In genomic region chr7:130741099-130741498, GRCm38 (mm10) we compare ENCODE assay signal across 22 mouse cellular contexts. TPM values are rescaled to one million over a fixed set of nuclear protein-coding genes. Genes with fewer than 3 reads are reported as not detected.
A peak's percentile ranks its signal among the peaks of the same experiment; 100 is the strongest.
DNase-seq lines count a peak whose midpoint lies in the region; ATAC-seq and TF ChIP-seq lines count a peak whose summit lies in the region.
"Had no signal": no experiment of that assay in that cellular context is flagged by ENCODE, and none has a peak within 500 bp of the region (broad histone marks: within the 10 kb centered on the region; RNA-seq: fewer than 3 reads in every experiment).

No protein-coding gene starts in this region.

- DNase-seq in heart, adult 2 months, result no peak
- DNase-seq in heart, postnatal 36 days, result no peak
- no peak for DNase-seq in liver, embryonic 14.5 days (ENCODE audit: low read depth in 3 of 3, low spot score in 3 of 3)
- no peak for DNase-seq in liver, embryonic 11.5 days (ENCODE audit: low spot score)
- peak; percentile 19 for DNase-seq in A20 (ENCODE audit: low read depth, low spot score)
- DNase-seq in brain, embryonic 14.5 days (ENCODE audit: low read depth), result no peak
- DNase-seq in thymus, postnatal 36 days, result no peak
- DNase-seq: adrenal gland, adult 8-10 months; B cell, adult 2 months; cerebellum, postnatal 10 days; heart, postnatal 4 days; kidney, adult 2 months; kidney, postnatal 14 days; liver, embryonic 13.5 days; right cerebral cortex, adult 18-20 months; thymus, postnatal 14 days had no signal

- no peaks in the 10 kb centered on the region for H3K79me2 ChIP-seq in heart, adult 2 months (replicated peaks; ENCODE audit: control insufficient read depth, insufficient read depth, low read length)

- WGBS in heart, adult 2 months, result 80% methylated on average over 4 of the region's 4 CpGs
- 62% methylated on average over 4 of the region's 4 CpGs for WGBS in liver, embryonic 14.5 days (ENCODE audit: insufficient replicate concordance)
- 81% methylated on average over 4 of the region's 4 CpGs for WGBS in liver, embryonic 11.5 days

- H3K9me3 ChIP-seq in liver, embryonic 14.5 days (ENCODE audit: control insufficient read depth, low read length), result no peaks in the 10 kb centered on the region
- no peaks in the 10 kb centered on the region for H3K9me3 ChIP-seq in liver, embryonic 11.5 days (ENCODE audit: control insufficient read depth, low read length)
- H3K9me3 ChIP-seq: embryonic facial prominence, embryonic 15.5 days; heart, embryonic 13.5 days; liver, embryonic 13.5 days; megakaryocyte, embryonic 14.5 days had no signal

- no peaks in the 10 kb centered on the region for H3K4me1 ChIP-seq in heart, adult 2 months (ENCODE audit: control insufficient read depth, insufficient read depth, low read length)
- no peaks in the 10 kb centered on the region for H3K4me1 ChIP-seq in liver, embryonic 14.5 days (replicated peaks; ENCODE audit: control insufficient read depth in 2 of 2, insufficient read depth in 2 of 2, low read length in 1 of 2)
- no peaks in the 10 kb centered on the region for H3K4me1 ChIP-seq in liver, embryonic 11.5 days (replicated peaks; ENCODE audit: control insufficient read depth, insufficient read depth, low read length)
- H3K4me1 ChIP-seq: embryonic facial prominence, embryonic 15.5 days; liver, embryonic 13.5 days; megakaryocyte, embryonic 14.5 days had no signal

- H3K27ac ChIP-seq in heart, adult 2 months, result no peak overlapping the region
- H3K27ac ChIP-seq in liver, embryonic 14.5 days, result no peak overlapping the region
- H3K27ac ChIP-seq in liver, embryonic 11.5 days (ENCODE audit: low read depth, low read length), result no peak overlapping the region
- H3K27ac ChIP-seq: embryonic facial prominence, embryonic 15.5 days; heart, embryonic 13.5 days; liver, embryonic 13.5 days had no signal

- no peak for ATAC-seq in liver, embryonic 14.5 days (ENCODE audit: insufficient read depth)
- ATAC-seq in liver, embryonic 11.5 days (replicated peaks; ENCODE audit: low FRiP score), result no peak
- ATAC-seq: hindbrain, embryonic 16.5 days had no signal

- no peaks in the 10 kb centered on the region for H3K27me3 ChIP-seq in heart, adult 2 months (ENCODE audit: control insufficient read depth, insufficient read depth, low read length)
- no peaks in the 10 kb centered on the region for H3K27me3 ChIP-seq in liver, embryonic 14.5 days (ENCODE audit: control insufficient read depth, insufficient read depth, low read length)
- no peaks in the 10 kb centered on the region for H3K27me3 ChIP-seq in liver, embryonic 11.5 days (replicated peaks; ENCODE audit: control insufficient read depth, insufficient read depth, low read length)
- H3K27me3 ChIP-seq: embryonic facial prominence, embryonic 15.5 days; heart, embryonic 13.5 days; liver, embryonic 13.5 days had no signal

- H3K9ac ChIP-seq in heart, adult 2 months (ENCODE audit: low read depth, low read length), result no peak overlapping the region
- H3K9ac ChIP-seq in liver, embryonic 14.5 days (replicated peaks), result no peak overlapping the region
- no peak overlapping the region for H3K9ac ChIP-seq in liver, embryonic 11.5 days (ENCODE audit: low read depth, low read length)
- H3K9ac ChIP-seq: embryonic facial prominence, embryonic 15.5 days; heart, embryonic 13.5 days; liver, embryonic 13.5 days had no signal

- no peak overlapping the region for H3K4me3 ChIP-seq in heart, adult 2 months
- no peak overlapping the region for H3K4me3 ChIP-seq in liver, embryonic 14.5 days (ENCODE audit: insufficient read depth in 1 of 2, low read depth in 2 of 2, low read length in 2 of 2)
- no peak overlapping the region for H3K4me3 ChIP-seq in liver, embryonic 11.5 days (ENCODE audit: low read depth, low read length)
- H3K4me3 ChIP-seq: embryonic facial prominence, embryonic 15.5 days; heart, embryonic 13.5 days; liver, embryonic 13.5 days; megakaryocyte, embryonic 14.5 days had no signal

- intact Hi-C loops in heart, adult 2 months (cut with DNase I), result no loop called here
- intact Hi-C loops in heart, postnatal 36 days (cut with DNase I), result no loop called here

- no peak for TF ChIP-seq EP300 in heart, adult 2 months (IDR thresholded peaks at IDR 0.05; ENCODE audit: insufficient read depth, low read depth, low read length)
- TF ChIP-seq EP300 in liver, embryonic 14.5 days (IDR thresholded peaks at IDR 0.05; ENCODE audit: low read depth), result no peak

- peaks cover 8% of the 10 kb centered on the region for H3K36me3 ChIP-seq in heart, adult 2 months (ENCODE audit: control insufficient read depth, insufficient read depth, low read length)
- H3K36me3 ChIP-seq in liver, embryonic 14.5 days (replicated peaks; ENCODE audit: control insufficient read depth, insufficient read depth, low read depth), result no peaks in the 10 kb centered on the region
- peaks cover 12% of the 10 kb centered on the region for H3K36me3 ChIP-seq in liver, embryonic 11.5 days (ENCODE audit: control insufficient read depth, insufficient read depth, low read length)

- H3K4me2 ChIP-seq in liver, embryonic 14.5 days (ENCODE audit: low read depth), result no peak overlapping the region
- H3K4me2 ChIP-seq in liver, embryonic 11.5 days, result no peak overlapping the region
- H3K4me2 ChIP-seq: embryonic facial prominence, embryonic 15.5 days; heart, embryonic 13.5 days; liver, embryonic 13.5 days had no signal

- peak; percentile 52 for TF ChIP-seq CTCF in heart, adult 2 months (IDR thresholded peaks at IDR 0.05)
- peak; percentile 7; the same call in 1 of the 2 replicates for TF ChIP-seq CTCF in liver, embryonic 14.5 days (IDR thresholded peaks at IDR 0.05; ENCODE audit: low read depth)
- peak; percentile 32; the same call in 1 of the 2 replicates for TF ChIP-seq CTCF in brain, embryonic 14.5 days (IDR thresholded peaks at IDR 0.05; ENCODE audit: borderline replicate concordance, extremely low read depth, insufficient read depth, insufficient read length)

- no peak for TF ChIP-seq POLR2A in heart, adult 2 months (IDR thresholded peaks at IDR 0.05; ENCODE audit: insufficient read depth, low read depth, low read length)
- TF ChIP-seq POLR2A in brain, embryonic 14.5 days (IDR thresholded peaks at IDR 0.05; ENCODE audit: borderline replicate concordance, extremely low read depth, insufficient read depth, insufficient read length, poor library complexity, severe bottlenecking), result no peak

RNA-seq across cellular contexts. Expression of gene Btbd16, which starts 32.8 kb away (rescaled TPM):
- not detected for total RNA-seq in heart, adult 2 months (2021)
- 0.18 and 0.20 TPM in 2 replicates for polyA plus RNA-seq in heart, adult 2 months (2012; rRNA removed)
- not detected for total RNA-seq in heart, postnatal 36 days (2021)
- 0.02 TPM in 1 of 2 replicates, not detected in the other for polyA plus RNA-seq in liver, embryonic 14.5 days (2012; rRNA removed)
- 0.05 TPM in 1 of 2 replicates, not detected in the other for polyA plus RNA-seq in liver, embryonic 14.5 days (2014; fragmentation: Nextera tagmentation; extraction: Ambion mirVana)
- not detected in 2 replicates for polyA plus RNA-seq in liver, embryonic 11.5 days (2014; fragmentation: Nextera tagmentation; extraction: Ambion mirVana)
- not detected in 2 replicates for polyA plus RNA-seq in brain, embryonic 14.5 days (2012; rRNA removed)
- total RNA-seq: gastrocnemius, adult 18-20 months had no signal
- polyA plus RNA-seq: embryonic facial prominence, embryonic 15.5 days; hindbrain, embryonic 16.5 days; limb, embryonic 11.5 days; liver, embryonic 13.5 days had no signal
